8 mouse cellular contexts compared by ENCODE assay signal in genomic region chr9:64277706-64278105, GRCm38 (mm10). TPM values are rescaled to one million over a fixed set of nuclear protein-coding genes. Genes with fewer than 3 reads are reported as not detected.
A peak's percentile ranks its signal among the peaks of the same experiment; 100 is the strongest.
DNase-seq lines count a peak whose midpoint lies in the region; ATAC-seq lines count a peak whose summit lies in the region.

No protein-coding gene starts in this region.

- ATAC-seq in frontal cortex, adult (ENCODE audit: low TSS enrichment) = no peak
- ATAC-seq in megakaryocyte, adult 5-6 weeks (ENCODE audit: poor library complexity, severe bottlenecking) = peak; percentile 47; the same call in 1 of the 2 replicates

- DNase-seq in frontal cortex, adult 2 months (ENCODE audit: extremely low spot score in 1 of 2, low spot score in 1 of 2) = peak; percentile 11 to 82
- peak; percentile 71 for DNase-seq in ES-CJ7 (ENCODE audit: low read depth, low spot score)
- peak; percentile 80 for DNase-seq in c-Kit-positive CD71-positive TER-119-positive erythroid progenitor cells, embryonic 14.5 days (ENCODE audit: low spot score)
- DNase-seq in frontal cortex, postnatal 36 days (ENCODE audit: low spot score in 2 of 2) = peak; percentile 38 to 73
- DNase-seq in layer of hippocampus, adult 9-10 months (ENCODE audit: low spot score) = peak; percentile 37
- peak; percentile 75 to 89 for DNase-seq in spleen, postnatal 4 days (ENCODE audit: low spot score in 2 of 2)

RNA-seq across cellular contexts. Expression of gene Tipin, which starts 3.7 kb away (rescaled TPM):
- polyA plus RNA-seq in frontal cortex, adult 2 months (2012; rRNA removed) = 40.5 and 42.0 TPM in 2 replicates
- 132 and 155 TPM in 2 replicates for total RNA-seq in megakaryocyte, adult 5-6 weeks (2015)
- 163 and 193 TPM in 2 replicates for total RNA-seq in megakaryocyte, adult 5-6 weeks (2017)

RNA-seq across cellular contexts. Expression of gene Map2k1, which starts 24.3 kb away (rescaled TPM):
- 261 and 265 TPM in 2 replicates for polyA plus RNA-seq in frontal cortex, adult 2 months (2012; rRNA removed)
- 79.7 and 92.9 TPM in 2 replicates for total RNA-seq in megakaryocyte, adult 5-6 weeks (2015)
- total RNA-seq in megakaryocyte, adult 5-6 weeks (2017) = 114 and 117 TPM in 2 replicates

RNA-seq across cellular contexts. Expression of gene Uchl4, which starts 42.7 kb away (rescaled TPM):
- 0.22 and 0.29 TPM in 2 replicates for polyA plus RNA-seq in frontal cortex, adult 2 months (2012; rRNA removed)
- 0.34 TPM in 1 of 2 replicates, not detected in the other for total RNA-seq in megakaryocyte, adult 5-6 weeks (2015)
- total RNA-seq in megakaryocyte, adult 5-6 weeks (2017) = 0.16 and 0.48 TPM in 2 replicates
